Mouse (Mus musculus) heart, embryonic 14.5 days (tissue): Measurements from ENCODE around the gene Alg12. TPM values are rescaled to one million over a fixed set of nuclear protein-coding genes. Genes with fewer than 3 reads are reported as not detected.

Experiments used
- ATAC-seq: fragments of 200-750 bp; cut with Nextera tagmentation; 2 replicates; pipeline ENCODE4 v1.8.0; 2017; ENCODE audit warnings: low read depth, moderate TSS enrichment; ENCODE audit not compliant: insufficient number of reproducible peaks, insufficient read depth, low FRiP score
- H3K27ac ChIP-seq, 2 experiments: fragments of 200-500 bp in 1 of 2; fragments of 300-500 bp in 1 of 2; sonication (generic) in 1 of 2; replicated peaks in 1 of 2; 2 replicates each; pipeline ENCODE4 v1.5.1; 2012 to 2014; ENCODE audit warnings: low read depth in 2 of 2, low read length in 2 of 2, control low read depth in 1 of 2, mild to moderate bottlenecking in 1 of 2, mixed read lengths in 1 of 2; ENCODE audit not compliant: control insufficient read depth in 1 of 2, insufficient read depth in 1 of 2
- H3K27me3 ChIP-seq: fragments of 300-500 bp; sonication (generic); 2 replicates; pipeline ENCODE4 v1.6.1; 2014; ENCODE audit warnings: mild to moderate bottlenecking, low read length, control low read depth; ENCODE audit not compliant: control insufficient read depth, insufficient read depth
- H3K36me3 ChIP-seq: fragments of 300-500 bp; sonication (generic); 2 replicates; pipeline ENCODE4 v1.6.1; 2014; ENCODE audit warnings: mild to moderate bottlenecking, control low read depth, low read length, mixed read lengths; ENCODE audit not compliant: control insufficient read depth, insufficient read depth
- H3K4me1 ChIP-seq, 2 experiments: fragments of 200-500 bp in 1 of 2; fragments of 300-500 bp in 1 of 2; sonication (generic) in 1 of 2; 2 replicates each; pipeline ENCODE4 v1.6.1; 2012 to 2014; ENCODE audit warnings: low read length in 2 of 2, control low read depth in 1 of 2, mixed read lengths in 1 of 2; ENCODE audit not compliant: control insufficient read depth in 2 of 2, insufficient read depth in 2 of 2
- H3K4me2 ChIP-seq: fragments of 300-500 bp; sonication (generic); 2 replicates; pipeline ENCODE4 v1.6.1; 2014; ENCODE audit warnings: mild to moderate bottlenecking, low read length
- H3K4me3 ChIP-seq, 2 experiments: fragments of 200-500 bp in 1 of 2; fragments of 300-500 bp in 1 of 2; sonication (generic) in 1 of 2; 2 replicates each; pipeline ENCODE4 v1.5.1; 2012 to 2014; ENCODE audit warnings: low read length in 2 of 2, mild to moderate bottlenecking in 2 of 2, control low read depth in 1 of 2, low read depth in 1 of 2, moderate library complexity in 1 of 2; ENCODE audit not compliant: control insufficient read depth in 1 of 2, insufficient read depth in 1 of 2
- H3K9ac ChIP-seq: fragments of 300-500 bp; sonication (generic); 2 replicates; pipeline ENCODE4 v1.6.1; 2014; ENCODE audit warnings: mild to moderate bottlenecking, low read length
- H3K9me3 ChIP-seq: fragments of 300-500 bp; sonication (generic); 2 replicates; pipeline ENCODE4 v1.6.1; 2016; ENCODE audit warnings: low read length, control low read depth; ENCODE audit not compliant: control insufficient read depth
- WGBS: fragments of 180-500 bp; shearing (Covaris S2); extraction: QIAGEN DNeasy Blood & Tissue Kit; methylation state at CpG from one replicate; pipeline ENCODE4 v1.1.7; 2014; 5-methylcytosine and 5-hydroxymethylcytosine counted together
- polyA plus RNA-seq: library from polyadenylated mRNA; unstranded; fragments of >200 nt; fragmentation: Nextera tagmentation; extraction: Ambion mirVana; gene quantifications from 2 replicates; pipeline ENCODE4 v1.2.1, GENCODE M21; 2014

The Alg12 gene
- polyA plus RNA-seq, 1 experiment from 2014 or later: 9.9 TPM

- H3K27ac ChIP-seq: peak overlapping the region; percentile 25 to 44; a peak in 2 of 4 replicates
- H3K27me3 ChIP-seq: no peaks in the 10 kb centered on the region
- no peak overlapping the region for H3K4me3 ChIP-seq
- no peaks in the 10 kb centered on the region for H3K9me3 ChIP-seq
- no peak overlapping the region for H3K4me2 ChIP-seq
- no peaks in the 10 kb centered on the region for H3K36me3 ChIP-seq
- no peak overlapping the region for H3K9ac ChIP-seq
- 29% methylated on average over 8 of the region's 8 CpGs for WGBS
- ATAC-seq: no peak
- peaks cover 33 to 36% of the 10 kb centered on the region in 2 experiments for H3K4me1 ChIP-seq
These were observed 24.5 kb upstream of the Alg12 start for GRCm38 (mm10) chr15:88843486-88844097.

- ATAC-seq: no peak
- no peak overlapping the region for H3K4me3 ChIP-seq
- no peaks in the 10 kb centered on the region for H3K9me3 ChIP-seq
- H3K9ac ChIP-seq: no peak overlapping the region
- no peaks in the 10 kb centered on the region for H3K36me3 ChIP-seq
- WGBS: 57% methylated on average over 3 of the region's 3 CpGs
- H3K4me1 ChIP-seq: peaks cover 37 to 40% of the 10 kb centered on the region in 2 experiments
- H3K27ac ChIP-seq: no peak overlapping the region
- no peaks in the 10 kb centered on the region for H3K27me3 ChIP-seq
- no peak overlapping the region for H3K4me2 ChIP-seq
These were observed 23.2 kb upstream of the Alg12 start for GRCm38 (mm10) chr15:88842300-88842673.

GRCm38 (mm10) chr15:88841580-88842299 is 22.6 kb upstream of the Alg12 start:
- Histone ChIP-seq H3K27me3 (no peaks in the 10 kb centered on the region), H3K4me3 (no peak overlapping the region), H3K9ac (no peak overlapping the region), H3K4me2 (no peak overlapping the region), H3K9me3 (no peaks in the 10 kb centered on the region), H3K4me1 (peaks cover 37 to 43% of the 10 kb centered on the region in 2 experiments), H3K36me3 (no peaks in the 10 kb centered on the region), H3K27ac (no peak overlapping the region)
- no peak for ATAC-seq
- 94% methylated on average over 3 of the region's 3 CpGs for WGBS

- 0 out of 4 replicates have a peak overlapping the region, but pooled peaks of 1 of the 2 experiments have one; percentile 6 for H3K27ac ChIP-seq
- H3K4me1 ChIP-seq: peaks cover 42 to 43% of the 10 kb centered on the region in 2 experiments
- H3K4me3 ChIP-seq: no peak overlapping the region
- no peak overlapping the region for H3K4me2 ChIP-seq
- H3K9ac ChIP-seq: no peak overlapping the region
- ATAC-seq: no peak
- H3K27me3 ChIP-seq: no peaks in the 10 kb centered on the region
- 90% methylated on average over 2 of the region's 2 CpGs for WGBS
- no peaks in the 10 kb centered on the region for H3K36me3 ChIP-seq
- no peaks in the 10 kb centered on the region for H3K9me3 ChIP-seq
These were observed 22.0 kb upstream of the Alg12 start for GRCm38 (mm10) chr15:88841160-88841559.

GRCm38 (mm10) chr15:88840126-88840525 is 21.0 kb upstream of the Alg12 start:
- Histone ChIP-seq H3K27me3 (no peaks in the 10 kb centered on the region), H3K4me3 (no peak overlapping the region), H3K27ac (peak overlapping the region; percentile 90 to 95), H3K4me1 (peaks cover 43% of the 10 kb centered on the region in 2 experiments), H3K36me3 (no peaks in the 10 kb centered on the region), H3K9ac (peak overlapping the region; percentile 48; the same call in 1 of the 2 replicates), H3K9me3 (no peaks in the 10 kb centered on the region), H3K4me2 (no peak overlapping the region)
- 18% methylated on average over 10 of the region's 10 CpGs for WGBS
- ATAC-seq: no peak

GRCm38 (mm10) chr15:88839271-88839670 is 20.2 kb upstream of the Alg12 start:
- ATAC-seq: peak; percentile 89
- H3K27me3 ChIP-seq: no peaks in the 10 kb centered on the region
- no peaks in the 10 kb centered on the region for H3K36me3 ChIP-seq
- no peaks in the 10 kb centered on the region for H3K9me3 ChIP-seq
- peak overlapping the region; percentile 94 to 95 for H3K27ac ChIP-seq
- H3K9ac ChIP-seq: peak overlapping the region; percentile 48
- H3K4me2 ChIP-seq: peak overlapping the region; percentile 54
- peaks cover 43% of the 10 kb centered on the region in 2 experiments for H3K4me1 ChIP-seq
- 3% methylated on average over 9 of the region's 9 CpGs for WGBS
- H3K4me3 ChIP-seq: peak overlapping the region; percentile 7 to 12; a peak in 1 of 4 replicates

GRCm38 (mm10) chr15:88837977-88838376 is 18.9 kb upstream of the Alg12 start:
- H3K4me2 ChIP-seq: peak overlapping the region; percentile 86

More at GRCm38 (mm10) chr15:88837977-88838376, 18.9 kb upstream of the Alg12 start:
- Histone ChIP-seq H3K4me1 (peaks cover 33 to 34% of the 10 kb centered on the region in 2 experiments), H3K36me3 (no peaks in the 10 kb centered on the region), H3K9ac (peak overlapping the region; percentile 72), H3K27ac (peak overlapping the region; percentile 42 to 84), H3K27me3 (no peaks in the 10 kb centered on the region), H3K4me3 (peak overlapping the region; percentile 44 to 56; a peak in 3 of 4 replicates), H3K9me3 (no peaks in the 10 kb centered on the region)
- under 1% methylated on average over 11 of the region's 11 CpGs for WGBS
- no peak for ATAC-seq
